Mouse (Mus musculus) brown adipose tissue, adult 24 weeks (tissue): ENCODE data around the gene Ogfod3. TPM values are rescaled to one million over a fixed set of nuclear protein-coding genes. Genes with fewer than 3 reads are reported as not detected.

Source experiments
- H3K27ac ChIP-seq: fragments of 200-500 bp; replicated peaks from 2 replicates; pipeline ENCODE4 v1.5.1; 2012; ENCODE audit warnings: low read depth, mild to moderate bottlenecking, low read length
- H3K4me1 ChIP-seq: fragments of 200-500 bp; 2 replicates; pipeline ENCODE4 v1.6.1; 2012; ENCODE audit warnings: low read length, mixed read lengths; ENCODE audit not compliant: control insufficient read depth, insufficient read depth, insufficient read length
- H3K4me3 ChIP-seq: fragments of 200-500 bp; 2 replicates; pipeline ENCODE4 v1.5.1; 2012; ENCODE audit warnings: low read depth, mild to moderate bottlenecking, low read length, moderate library complexity; ENCODE audit not compliant: insufficient read depth
- polyA plus RNA-seq: library from polyadenylated mRNA; stranded (reverse); fragments of >200 nt; gene quantifications from 2 replicates; pipeline ENCODE4 v1.2.4, GENCODE M21; 2012; ENCODE audit not compliant: missing spikeins, insufficient read depth, insufficient read length

Gene Ogfod3
- polyA plus RNA-seq, 1 experiment, result 18.7 TPM

- Histone ChIP-seq H3K4me3 (no peak overlapping the region), H3K4me1 (peaks cover 7% of the 10 kb centered on the region), H3K27ac (no peak overlapping the region)
Observed at GRCm38 (mm10) chr11:121160636-121161346, 43.7 kb downstream of the Ogfod3 start.

GRCm38 (mm10) chr11:121159971-121160370 lies 44.5 kb downstream of the Ogfod3 start, which contains the start of gene Uts2r:
Uts2r (plus strand) TSS chr11:121160271.
- Histone ChIP-seq H3K27ac (no peak within 1 kb of the TSS), H3K4me3 (no peak within 1 kb of the TSS), H3K4me1 (peaks cover 7% of the 10 kb centered on the region)

GRCm38 (mm10) chr11:121156411-121156891 lies 48.1 kb downstream of the Ogfod3 start:
- no peaks in the 10 kb centered on the region; the same call in 1 of the 2 replicates for H3K4me1 ChIP-seq
- peak overlapping the region; percentile 12; the same call in 1 of the 2 replicates for H3K4me3 ChIP-seq
- H3K27ac ChIP-seq, result no peak overlapping the region

GRCm38 (mm10) chr11:121154203-121154602 lies 50.3 kb downstream of the Ogfod3 start:
- Histone ChIP-seq H3K4me3 (no peak overlapping the region), H3K4me1 (no peaks in the 10 kb centered on the region)

GRCm38 (mm10) chr11:121148193-121148592 lies 56.3 kb downstream of the Ogfod3 start:
- Histone ChIP-seq H3K4me3 (no peak overlapping the region), H3K27ac (no peak overlapping the region), H3K4me1 (no peaks in the 10 kb centered on the region; the same call in 1 of the 2 replicates)

More at GRCm38 (mm10) chr11:121154203-121154602, 50.3 kb downstream of the Ogfod3 start:
- H3K27ac ChIP-seq, result no peak overlapping the region

GRCm38 (mm10) chr11:121145865-121146264 lies 58.6 kb downstream of the Ogfod3 start, which contains the start of gene Tex19.1:
Tex19.1 (plus strand) TSS chr11:121146143.
- Histone ChIP-seq H3K4me3 (no peak within 1 kb of the TSS), H3K4me1 (no peaks in the 10 kb centered on the region; the same call in 1 of the 2 replicates), H3K27ac (no peak within 1 kb of the TSS)

GRCm38 (mm10) chr11:121143325-121144015 lies 61.0 kb downstream of the Ogfod3 start:
- no peak overlapping the region for H3K4me3 ChIP-seq
- no peaks in the 10 kb centered on the region; the same call in 1 of the 2 replicates for H3K4me1 ChIP-seq
- no peak overlapping the region for H3K27ac ChIP-seq

- Histone ChIP-seq H3K4me1 (no peaks in the 10 kb centered on the region), H3K27ac (no peak overlapping the region), H3K4me3 (no peak overlapping the region)
Observed at GRCm38 (mm10) chr11:121138732-121139131, 65.8 kb downstream of the Ogfod3 start.

GRCm38 (mm10) chr11:121137682-121138081 lies 66.8 kb downstream of the Ogfod3 start:
- no peak overlapping the region for H3K27ac ChIP-seq
- no peak overlapping the region for H3K4me3 ChIP-seq
- no peaks in the 10 kb centered on the region for H3K4me1 ChIP-seq

- Histone ChIP-seq H3K4me1 (no peaks in the 10 kb centered on the region), H3K4me3 (no peak overlapping the region), H3K27ac (no peak overlapping the region)
Observed at GRCm38 (mm10) chr11:121134600-121134999, 69.9 kb downstream of the Ogfod3 start.

GRCm38 (mm10) chr11:121129616-121130015 lies 74.9 kb downstream of the Ogfod3 start:
- Histone ChIP-seq H3K4me1 (no peaks in the 10 kb centered on the region), H3K4me3 (no peak overlapping the region), H3K27ac (no peak overlapping the region)

Other genes with a start within 250 kb of the Ogfod3 start
- gene Csnk1d, start 213.4 kb downstream of the Ogfod3 start, polyA plus RNA-seq, result 33.8 and 36.5 TPM in 2 replicates
- gene Cd7, start 165.3 kb downstream of the Ogfod3 start, polyA plus RNA-seq, result 2.3 TPM in 1 of 2 replicates, not detected in the other
- gene Sectm1b, start 141.1 kb downstream of the Ogfod3 start, polyA plus RNA-seq, result not detected in 2 replicates
- not detected in 2 replicates for gene Sectm1a, start 123.5 kb downstream of the Ogfod3 start, polyA plus RNA-seq
- not detected in 2 replicates for gene Tex19.2, start 86.0 kb downstream of the Ogfod3 start, polyA plus RNA-seq
- not detected in 2 replicates for gene Tex19.1, start 58.6 kb downstream of the Ogfod3 start, polyA plus RNA-seq
- not detected in 2 replicates for gene Uts2r, start 44.4 kb downstream of the Ogfod3 start, polyA plus RNA-seq
- gene Hexdc, start 278 bp downstream of the Ogfod3 start, polyA plus RNA-seq, result 2.1 and 3.3 TPM in 2 replicates
- gene Cybc1, start 24.6 kb upstream of the Ogfod3 start, polyA plus RNA-seq, result 5.0 and 8.2 TPM in 2 replicates
- 10.4 and 12.6 TPM in 2 replicates for gene Narf, start 32.5 kb upstream of the Ogfod3 start, polyA plus RNA-seq
- 19.8 and 22.6 TPM in 2 replicates for gene Foxk2, start 55.3 kb upstream of the Ogfod3 start, polyA plus RNA-seq
- gene Wdr45b, start 149.7 kb upstream of the Ogfod3 start, polyA plus RNA-seq, result 33.8 and 37.1 TPM in 2 replicates
- 5.1 and 5.5 TPM in 2 replicates for gene Rab40b, start 183.5 kb upstream of the Ogfod3 start, polyA plus RNA-seq
- gene Fn3krp, start 216.7 kb upstream of the Ogfod3 start, polyA plus RNA-seq, result 24.6 TPM in 2 replicates
- 30.2 and 39.7 TPM in 2 replicates for gene Fn3k, start 230.2 kb upstream of the Ogfod3 start, polyA plus RNA-seq
- gene Tbcd, start 247.2 kb upstream of the Ogfod3 start, polyA plus RNA-seq, result 15.3 and 19.6 TPM in 2 replicates